Mouse (Mus musculus): ENCODE measurements at regions not wholly inside any gene's neighbourhood (a gene's known extent, or its start where the extent isn't known, plus 50 kb on each side); places are given as distances from the start of the nearest gene placed in this dataset.

GRCm38 (mm10) chr13:83112741-83113140, 391.1 kb upstream of the Mef2c start:
- ATAC-seq (replicated peaks; ENCODE audit: insufficient number of reproducible peaks, low FRiP score, low TSS enrichment, low read depth) (no peak), DNase-seq (ENCODE audit: low spot score) (no peak)
- 78% methylated on average over 5 of the region's 5 CpGs for WGBS
- Histone ChIP-seq H3K9ac (replicated peaks; ENCODE audit: low read length) (no peak overlapping the region), H3K4me1 (ENCODE audit: control insufficient read depth, insufficient read depth, low read length) (no peaks in the 10 kb centered on the region), H3K4me2 (ENCODE audit: low read depth, low read length) (no peak overlapping the region), H3K27ac (replicated peaks; ENCODE audit: low read depth, low read length) (no peak overlapping the region), H3K4me3 (ENCODE audit: low read depth, low read length) (no peak overlapping the region), H3K9me3 (replicated peaks; ENCODE audit: control insufficient read depth, low read length) (no peaks in the 10 kb centered on the region), H3K36me3 (replicated peaks; ENCODE audit: control insufficient read depth, insufficient read depth, low read depth, low read length) (no peaks in the 10 kb centered on the region), H3K27me3 (ENCODE audit: control insufficient read depth, insufficient read depth, low read length) (no peaks in the 10 kb centered on the region)

GRCm38 (mm10) chr13:83113808-83114207, 390.0 kb upstream of the Mef2c start:
- no peak for ATAC-seq (replicated peaks; ENCODE audit: insufficient number of reproducible peaks, low FRiP score, low TSS enrichment, low read depth)
- no peaks in the 10 kb centered on the region for H3K36me3 ChIP-seq (replicated peaks; ENCODE audit: control insufficient read depth, insufficient read depth, low read depth, low read length)

GRCm38 (mm10) chr13:83114401-83114800, 389.4 kb upstream of the Mef2c start:
- H3K27me3 ChIP-seq (ENCODE audit: control insufficient read depth, insufficient read depth, low read length), result no peaks in the 10 kb centered on the region
- H3K36me3 ChIP-seq (replicated peaks; ENCODE audit: control insufficient read depth, insufficient read depth, low read depth, low read length), result no peaks in the 10 kb centered on the region
- 88% methylated on average over 2 of the region's 2 CpGs for WGBS
- no peaks in the 10 kb centered on the region for H3K9me3 ChIP-seq (replicated peaks; ENCODE audit: control insufficient read depth, low read length)
- no peak overlapping the region for H3K4me3 ChIP-seq (ENCODE audit: low read depth, low read length)
- H3K9ac ChIP-seq (replicated peaks; ENCODE audit: low read length), result no peak overlapping the region
- no peak overlapping the region for H3K4me2 ChIP-seq (ENCODE audit: low read depth, low read length)
- no peak for ATAC-seq (replicated peaks; ENCODE audit: insufficient number of reproducible peaks, low FRiP score, low TSS enrichment, low read depth)
- no peak overlapping the region for H3K27ac ChIP-seq (replicated peaks; ENCODE audit: low read depth, low read length)
- no peaks in the 10 kb centered on the region for H3K4me1 ChIP-seq (ENCODE audit: control insufficient read depth, insufficient read depth, low read length)
- no peak for DNase-seq (ENCODE audit: low spot score)

More at GRCm38 (mm10) chr13:83113808-83114207, 390.0 kb upstream of the Mef2c start:
- Histone ChIP-seq H3K27ac (replicated peaks; ENCODE audit: low read depth, low read length) (no peak overlapping the region), H3K4me1 (ENCODE audit: control insufficient read depth, insufficient read depth, low read length) (no peaks in the 10 kb centered on the region), H3K9ac (replicated peaks; ENCODE audit: low read length) (no peak overlapping the region), H3K9me3 (replicated peaks; ENCODE audit: control insufficient read depth, low read length) (no peaks in the 10 kb centered on the region), H3K4me3 (ENCODE audit: low read depth, low read length) (no peak overlapping the region), H3K27me3 (ENCODE audit: control insufficient read depth, insufficient read depth, low read length) (no peaks in the 10 kb centered on the region), H3K4me2 (ENCODE audit: low read depth, low read length) (no peak overlapping the region)
- no peak for DNase-seq (ENCODE audit: low spot score)

GRCm38 (mm10) chr13:83115691-83116090, 388.1 kb upstream of the Mef2c start:
- no peaks in the 10 kb centered on the region for H3K9me3 ChIP-seq (replicated peaks; ENCODE audit: control insufficient read depth, low read length)
- H3K27me3 ChIP-seq (ENCODE audit: control insufficient read depth, insufficient read depth, low read length), result no peaks in the 10 kb centered on the region
- no peak for DNase-seq (ENCODE audit: low spot score)
- ATAC-seq (replicated peaks; ENCODE audit: insufficient number of reproducible peaks, low FRiP score, low TSS enrichment, low read depth), result no peak
- H3K4me2 ChIP-seq (ENCODE audit: low read depth, low read length), result no peak overlapping the region
- H3K4me1 ChIP-seq (ENCODE audit: control insufficient read depth, insufficient read depth, low read length), result no peaks in the 10 kb centered on the region
- no peak overlapping the region for H3K4me3 ChIP-seq (ENCODE audit: low read depth, low read length)
- H3K9ac ChIP-seq (replicated peaks; ENCODE audit: low read length), result no peak overlapping the region
- no peak overlapping the region for H3K27ac ChIP-seq (replicated peaks; ENCODE audit: low read depth, low read length)
- WGBS, result 91% methylated on average over 2 of the region's 2 CpGs
- no peaks in the 10 kb centered on the region for H3K36me3 ChIP-seq (replicated peaks; ENCODE audit: control insufficient read depth, insufficient read depth, low read depth, low read length)

- Histone ChIP-seq H3K9ac (replicated peaks; ENCODE audit: low read length) (no peak overlapping the region), H3K4me3 (ENCODE audit: low read depth, low read length) (no peak overlapping the region), H3K9me3 (replicated peaks; ENCODE audit: control insufficient read depth, low read length) (no peaks in the 10 kb centered on the region), H3K4me2 (ENCODE audit: low read depth, low read length) (no peak overlapping the region), H3K36me3 (replicated peaks; ENCODE audit: control insufficient read depth, insufficient read depth, low read depth, low read length) (no peaks in the 10 kb centered on the region), H3K27ac (replicated peaks; ENCODE audit: low read depth, low read length) (no peak overlapping the region), H3K27me3 (ENCODE audit: control insufficient read depth, insufficient read depth, low read length) (no peaks in the 10 kb centered on the region), H3K4me1 (ENCODE audit: control insufficient read depth, insufficient read depth, low read length) (no peaks in the 10 kb centered on the region)
- DNase-seq (ENCODE audit: low spot score) (no peak), ATAC-seq (replicated peaks; ENCODE audit: insufficient number of reproducible peaks, low FRiP score, low TSS enrichment, low read depth) (no peak)
- WGBS, result 76% methylated on average over 4 of the region's 4 CpGs
Measured at GRCm38 (mm10) chr13:83120343-83120742, 383.5 kb upstream of the Mef2c start.

- H3K4me2 ChIP-seq (ENCODE audit: low read depth, low read length), result no peak overlapping the region
- H3K9ac ChIP-seq (replicated peaks; ENCODE audit: low read length), result no peak overlapping the region
- DNase-seq (ENCODE audit: low spot score), result no peak
- H3K9me3 ChIP-seq (replicated peaks; ENCODE audit: control insufficient read depth, low read length), result no peaks in the 10 kb centered on the region
- H3K4me3 ChIP-seq (ENCODE audit: low read depth, low read length), result no peak overlapping the region
- H3K4me1 ChIP-seq (ENCODE audit: control insufficient read depth, insufficient read depth, low read length), result no peaks in the 10 kb centered on the region
- H3K27me3 ChIP-seq (ENCODE audit: control insufficient read depth, insufficient read depth, low read length), result no peaks in the 10 kb centered on the region
- no peak overlapping the region for H3K27ac ChIP-seq (replicated peaks; ENCODE audit: low read depth, low read length)
- ATAC-seq (replicated peaks; ENCODE audit: insufficient number of reproducible peaks, low FRiP score, low TSS enrichment, low read depth), result no peak
- no peaks in the 10 kb centered on the region for H3K36me3 ChIP-seq (replicated peaks; ENCODE audit: control insufficient read depth, insufficient read depth, low read depth, low read length)
Measured at GRCm38 (mm10) chr13:83123596-83123995, 380.2 kb upstream of the Mef2c start.

- Histone ChIP-seq H3K4me2 (ENCODE audit: low read depth, low read length) (no peak overlapping the region), H3K36me3 (replicated peaks; ENCODE audit: control insufficient read depth, insufficient read depth, low read depth, low read length) (no peaks in the 10 kb centered on the region), H3K27ac (replicated peaks; ENCODE audit: low read depth, low read length) (no peak overlapping the region), H3K9me3 (replicated peaks; ENCODE audit: control insufficient read depth, low read length) (no peaks in the 10 kb centered on the region), H3K4me1 (ENCODE audit: control insufficient read depth, insufficient read depth, low read length) (no peaks in the 10 kb centered on the region), H3K4me3 (ENCODE audit: low read depth, low read length) (no peak overlapping the region), H3K9ac (replicated peaks; ENCODE audit: low read length) (no peak overlapping the region), H3K27me3 (ENCODE audit: control insufficient read depth, insufficient read depth, low read length) (no peaks in the 10 kb centered on the region)
- DNase-seq (ENCODE audit: low spot score) (no peak), ATAC-seq (replicated peaks; ENCODE audit: insufficient number of reproducible peaks, low FRiP score, low TSS enrichment, low read depth) (no peak)
- WGBS, result 84% methylated on average over 2 of the region's 2 CpGs
Measured at GRCm38 (mm10) chr13:83124651-83125050, 379.2 kb upstream of the Mef2c start.

- Histone ChIP-seq H3K4me1 (ENCODE audit: control insufficient read depth, insufficient read depth, low read length) (no peaks in the 10 kb centered on the region), H3K4me2 (ENCODE audit: low read depth, low read length) (no peak overlapping the region), H3K27me3 (ENCODE audit: control insufficient read depth, insufficient read depth, low read length) (no peaks in the 10 kb centered on the region), H3K4me3 (ENCODE audit: low read depth, low read length) (no peak overlapping the region), H3K9ac (replicated peaks; ENCODE audit: low read length) (no peak overlapping the region), H3K27ac (replicated peaks; ENCODE audit: low read depth, low read length) (no peak overlapping the region), H3K9me3 (replicated peaks; ENCODE audit: control insufficient read depth, low read length) (no peaks in the 10 kb centered on the region), H3K36me3 (replicated peaks; ENCODE audit: control insufficient read depth, insufficient read depth, low read depth, low read length) (no peaks in the 10 kb centered on the region)
- WGBS, result 90% methylated on average over 2 of the region's 2 CpGs
- DNase-seq (ENCODE audit: low spot score), result no peak
- ATAC-seq (replicated peaks; ENCODE audit: insufficient number of reproducible peaks, low FRiP score, low TSS enrichment, low read depth), result no peak
Measured at GRCm38 (mm10) chr13:83126438-83126837, 377.4 kb upstream of the Mef2c start.

Measured in embryonic facial prominence, embryonic 11.5 days (tissue).